Mouse (Mus musculus) stomach, postnatal 0 days (tissue): ENCODE data around the gene Rftn1. TPM values are rescaled to one million over a fixed set of nuclear protein-coding genes. Genes with fewer than 3 reads are reported as not detected.
"Not testable (repeated sequence)": the region's sequence is repeated elsewhere in the genome, so short reads cannot be mapped to it uniquely, and the experiment has no call there.

Experiments used
- ATAC-seq: fragments of 200-750 bp; cut with Nextera tagmentation; 2 replicates; pipeline ENCODE4 v1.8.0; 2017; ENCODE audit not compliant: low FRiP score, low TSS enrichment
- DNase-seq: peaks from one replicate; pipeline ENCODE4 v3.0.0-alpha.2; 2016; ENCODE audit warnings: low spot score
- H3K27ac ChIP-seq: fragments of 300-500 bp; sonication (generic); replicated peaks from 2 replicates; pipeline ENCODE4 v1.5.1; 2014; ENCODE audit warnings: mild to moderate bottlenecking, control low read depth
- H3K27me3 ChIP-seq: fragments of 300-500 bp; sonication (generic); 2 replicates; pipeline ENCODE4 v1.6.1; 2014; ENCODE audit warnings: low read length; ENCODE audit not compliant: control insufficient read depth, insufficient read depth
- H3K36me3 ChIP-seq: fragments of 300-500 bp; sonication (generic); 2 replicates; pipeline ENCODE4 v1.6.1; 2014; ENCODE audit warnings: low read length, mixed read lengths; ENCODE audit not compliant: control insufficient read depth, insufficient read depth
- H3K4me1 ChIP-seq: fragments of 300-500 bp; sonication (generic); replicated peaks from 2 replicates; pipeline ENCODE4 v1.6.1; 2014; ENCODE audit warnings: antibody characterized with exemption; ENCODE audit not compliant: control insufficient read depth, insufficient read depth
- H3K4me2 ChIP-seq: fragments of 300-500 bp; sonication (generic); replicated peaks from 2 replicates; pipeline ENCODE4 v1.6.1; 2014; ENCODE audit warnings: low read depth, mild to moderate bottlenecking, control low read depth, moderate library complexity
- H3K4me3 ChIP-seq: fragments of 300-500 bp; sonication (generic); 2 replicates; pipeline ENCODE4 v1.5.1; 2014; ENCODE audit warnings: low read depth, low read length, control low read depth
- H3K9ac ChIP-seq: fragments of 300-500 bp; sonication (generic); 2 replicates; pipeline ENCODE4 v1.6.1; 2014; ENCODE audit warnings: mild to moderate bottlenecking, low read length, control low read depth, mixed read lengths
- H3K9me3 ChIP-seq: fragments of 300-500 bp; sonication (generic); 2 replicates; pipeline ENCODE4 v1.6.1; 2016; ENCODE audit warnings: low read length; ENCODE audit not compliant: control insufficient read depth
- CTCF ChIP-seq: IDR thresholded peaks from 2 replicates; pipeline ENCODE4 v1.5.1; 2016; ENCODE audit warnings: antibody characterized with exemption, low read depth, mild to moderate bottlenecking, moderate library complexity
- EP300 ChIP-seq: optimal IDR thresholded peaks from 2 replicates; pipeline ENCODE3; 2016; ENCODE audit warnings: antibody characterized with exemption
- WGBS: fragments of 180-500 bp; shearing (Covaris S2); extraction: QIAGEN DNeasy Blood & Tissue Kit; methylation state at CpG from one replicate; pipeline ENCODE4 v1.1.7; 2014; 5-methylcytosine and 5-hydroxymethylcytosine counted together
- polyA plus RNA-seq: library from polyadenylated mRNA; unstranded; fragments of >200 nt; fragmentation: Nextera tagmentation; extraction: Ambion mirVana; gene quantifications from 2 replicates; pipeline ENCODE4 v1.2.1, GENCODE M21; 2015

The Rftn1 gene
- polyA plus RNA-seq, 1 experiment from 2014 or later, result 7.1 TPM

DNA sequence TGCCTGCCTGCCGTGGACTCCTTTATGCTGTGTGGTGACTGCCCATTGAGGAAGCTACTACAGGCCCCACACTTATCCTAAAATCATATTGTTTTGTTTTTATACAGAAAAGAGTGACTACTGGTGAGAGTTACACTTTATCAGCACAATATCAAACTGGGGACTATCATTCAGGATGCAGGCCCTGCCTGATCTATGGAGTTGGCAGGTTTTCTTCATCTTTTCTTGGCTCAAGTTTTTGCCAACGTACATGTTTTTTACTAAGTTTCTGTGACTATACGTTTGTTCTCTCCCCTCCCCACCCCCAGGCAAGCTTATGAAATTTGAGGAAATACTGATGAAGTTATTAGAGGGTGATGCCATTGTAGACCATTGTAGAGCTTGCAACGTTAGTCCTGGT lies 27.5 kb upstream of the Rftn1 start:
- H3K4me2 ChIP-seq, result no peak overlapping the region
- H3K9me3 ChIP-seq, result no peaks in the 10 kb centered on the region
- DNase-seq (no peak), ATAC-seq (no peak)
- no peaks in the 10 kb centered on the region for H3K36me3 ChIP-seq
- H3K27ac ChIP-seq, result no peak overlapping the region
- H3K27me3 ChIP-seq, result no peaks in the 10 kb centered on the region
- H3K4me1 ChIP-seq, result no peaks in the 10 kb centered on the region
- H3K4me3 ChIP-seq, result no peak overlapping the region
- TF ChIP-seq EP300 (no peak), CTCF (no peak)
- whole genome bisulfite sequencing, result 61% methylated on average over 4 of the region's 4 CpGs
- no peak overlapping the region for H3K9ac ChIP-seq

DNA sequence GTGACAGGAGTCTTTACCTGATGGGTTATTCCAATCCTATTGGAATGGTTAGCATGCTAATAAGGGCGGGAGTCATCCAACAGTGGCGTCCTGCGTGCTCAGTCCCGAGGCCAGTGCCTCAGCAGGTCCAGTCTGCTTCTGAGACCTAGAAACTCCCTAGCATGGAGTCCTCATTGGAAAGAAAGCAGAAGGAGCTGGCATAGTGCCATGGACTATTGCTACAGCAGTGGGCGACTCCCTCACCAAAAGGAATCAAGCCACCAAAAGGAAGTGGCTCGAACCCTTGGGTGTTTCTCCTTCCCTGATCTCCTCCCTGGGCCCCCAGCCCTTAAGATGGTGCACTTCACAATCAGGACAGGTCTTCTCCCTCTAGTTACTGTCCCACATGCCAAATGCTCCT lies 24.6 kb upstream of the Rftn1 start:
- DNase-seq (no peak), ATAC-seq (no peak)
- no peaks in the 10 kb centered on the region for H3K27me3 ChIP-seq
- no peaks in the 10 kb centered on the region for H3K9me3 ChIP-seq
- no peak overlapping the region for H3K9ac ChIP-seq
- 86% methylated on average over 6 of the region's 6 CpGs for WGBS
- TF ChIP-seq EP300 (no peak), CTCF (no peak)
- no peak overlapping the region for H3K27ac ChIP-seq
- H3K36me3 ChIP-seq, result no peaks in the 10 kb centered on the region
- no peaks in the 10 kb centered on the region for H3K4me1 ChIP-seq
- H3K4me2 ChIP-seq, result no peak overlapping the region
- H3K4me3 ChIP-seq, result no peak overlapping the region

DNA sequence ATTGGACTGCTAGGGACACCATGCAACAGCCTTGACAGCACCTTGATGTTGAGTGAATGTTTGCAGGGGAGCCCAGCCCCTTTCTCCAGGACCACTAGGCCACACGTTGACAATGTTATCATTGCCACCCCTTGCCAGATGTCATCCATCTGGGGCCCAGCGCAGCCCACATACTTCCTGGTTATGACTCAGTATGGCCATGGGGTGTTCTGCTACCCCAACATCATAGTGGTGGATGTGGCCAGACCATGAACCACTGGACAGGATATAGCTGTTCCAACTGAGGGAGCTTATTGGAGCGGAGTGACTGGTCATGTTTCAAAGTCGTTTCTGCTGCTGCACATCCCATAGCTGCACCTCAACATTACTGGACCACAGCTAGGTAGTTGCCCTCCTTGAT lies 22.6 kb upstream of the Rftn1 start:
- no peaks in the 10 kb centered on the region for H3K36me3 ChIP-seq
- no peak for TF ChIP-seq EP300
- 76% methylated on average over 4 of the region's 4 CpGs for WGBS
- no peak overlapping the region for H3K9ac ChIP-seq
- ATAC-seq (no peak), DNase-seq (no peak)
- no peak overlapping the region for H3K4me3 ChIP-seq
- no peak overlapping the region for H3K27ac ChIP-seq
- no peaks in the 10 kb centered on the region for H3K9me3 ChIP-seq
- no peaks in the 10 kb centered on the region for H3K27me3 ChIP-seq
- no peaks in the 10 kb centered on the region for H3K4me1 ChIP-seq
- no peak overlapping the region for H3K4me2 ChIP-seq

DNA sequence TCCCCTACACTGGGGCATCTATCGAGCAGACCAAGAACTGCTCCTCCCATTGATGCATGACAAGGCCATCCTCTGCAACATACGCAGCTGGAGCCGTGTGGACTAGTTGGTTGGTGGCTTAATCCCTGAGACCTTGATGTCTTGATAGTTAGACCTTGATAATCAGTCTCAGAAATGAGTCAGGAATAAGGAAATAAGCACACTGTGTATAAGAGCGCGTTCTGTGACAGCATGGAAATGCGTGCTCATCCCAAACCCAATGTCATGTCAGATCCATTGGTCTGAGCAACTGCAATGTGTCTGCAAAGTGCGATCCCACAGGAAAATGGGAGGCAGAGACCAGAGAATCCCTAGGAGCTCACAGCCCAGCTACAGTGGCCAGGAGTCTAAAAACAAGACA lies 21.3 kb upstream of the Rftn1 start:
- DNase-seq, result no peak
- no peaks in the 10 kb centered on the region for H3K9me3 ChIP-seq
- no peaks in the 10 kb centered on the region for H3K36me3 ChIP-seq
- no peaks in the 10 kb centered on the region for H3K4me1 ChIP-seq
- no peak overlapping the region for H3K4me3 ChIP-seq
- TF ChIP-seq CTCF, result no peak
- no peak for TF ChIP-seq EP300
- no peak overlapping the region for H3K4me2 ChIP-seq
- ATAC-seq, result no peak
- WGBS, result 92% methylated on average over 7 of the region's 7 CpGs
- no peak overlapping the region for H3K9ac ChIP-seq
- H3K27ac ChIP-seq, result no peak overlapping the region
- no peaks in the 10 kb centered on the region for H3K27me3 ChIP-seq

DNA sequence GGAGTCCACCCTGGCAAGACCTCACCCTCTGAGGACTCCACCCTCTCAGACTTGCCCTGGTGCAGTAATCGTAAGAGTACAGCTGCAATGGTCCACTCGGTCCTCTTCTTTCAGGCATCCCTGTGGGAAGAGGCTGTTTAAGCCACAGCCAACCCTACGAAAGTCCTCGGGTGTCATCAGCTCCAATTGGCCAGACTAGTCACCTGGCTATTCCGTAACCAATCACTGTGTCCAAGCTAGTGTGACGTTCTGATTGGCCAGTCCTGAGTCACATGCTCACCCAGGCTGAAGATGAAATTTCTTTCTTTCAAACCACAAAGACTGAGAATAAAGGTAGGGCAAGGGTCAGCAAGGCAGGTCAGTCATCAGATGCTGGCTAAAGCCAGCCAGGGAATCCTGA lies 19.4 kb upstream of the Rftn1 start:
- Histone ChIP-seq H3K27ac (no peak overlapping the region), H3K4me2 (no peak overlapping the region), H3K36me3 (no peaks in the 10 kb centered on the region), H3K27me3 (no peaks in the 10 kb centered on the region), H3K4me1 (no peaks in the 10 kb centered on the region), H3K9ac (no peak overlapping the region), H3K9me3 (no peaks in the 10 kb centered on the region), H3K4me3 (no peak overlapping the region)
- 92% methylated on average over 6 of the region's 6 CpGs for WGBS
- ATAC-seq (no peak), DNase-seq (no peak)
- TF ChIP-seq EP300 (no peak), CTCF (no peak)

DNA sequence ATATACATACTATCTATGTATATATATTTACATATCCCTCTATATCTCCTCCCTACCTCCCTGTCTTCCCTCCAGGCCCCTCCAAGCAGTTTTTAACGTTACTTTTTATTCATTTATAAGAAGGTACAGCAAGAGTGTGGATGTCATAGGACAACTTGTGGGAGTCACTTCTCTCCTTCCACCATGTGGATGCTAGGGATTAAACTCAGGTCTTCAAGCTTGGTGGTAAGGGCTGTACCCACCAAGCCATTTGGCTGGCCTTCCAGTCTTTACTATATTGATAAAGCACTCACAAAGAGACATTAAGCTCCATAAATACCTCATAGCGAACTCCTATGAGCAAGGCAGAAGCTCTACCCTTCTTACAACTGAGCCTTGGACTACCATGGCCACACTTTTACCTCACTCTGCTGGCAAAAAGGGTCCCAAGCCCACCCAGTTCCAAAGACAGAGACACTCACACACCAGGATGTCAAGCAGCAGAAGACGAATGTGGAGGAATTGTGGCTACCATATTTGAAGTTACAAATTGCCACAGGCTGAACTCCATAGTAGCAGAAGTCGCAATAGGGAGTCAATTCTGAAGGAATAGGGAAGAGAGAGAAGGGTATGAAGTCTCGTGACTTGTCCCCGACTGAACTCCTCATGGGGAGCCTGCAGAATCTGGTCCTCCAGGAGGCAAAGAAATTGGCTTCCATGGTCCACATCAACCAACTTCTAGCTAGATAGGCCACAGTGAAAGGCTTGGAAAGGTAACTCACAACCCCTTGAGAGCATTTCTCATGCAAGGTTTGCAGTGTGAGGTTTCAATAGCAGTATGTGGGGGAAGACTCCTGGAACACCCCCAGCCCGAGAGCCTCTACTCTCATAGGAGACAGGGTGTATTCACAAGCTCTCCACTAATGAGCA lies 17.9 kb upstream of the Rftn1 start:
- Histone ChIP-seq H3K27ac (no peak overlapping the region), H3K9ac (no peak overlapping the region), H3K27me3 (no peaks in the 10 kb centered on the region), H3K4me2 (no peak overlapping the region), H3K4me1 (no peaks in the 10 kb centered on the region), H3K9me3 (no peaks in the 10 kb centered on the region), H3K4me3 (no peak overlapping the region), H3K36me3 (no peaks in the 10 kb centered on the region)
- TF ChIP-seq CTCF (no peak), EP300 (no peak)
- 90% methylated on average over 7 of the region's 7 CpGs for WGBS
- ATAC-seq, result no peak
- DNase-seq, result no peak

DNA sequence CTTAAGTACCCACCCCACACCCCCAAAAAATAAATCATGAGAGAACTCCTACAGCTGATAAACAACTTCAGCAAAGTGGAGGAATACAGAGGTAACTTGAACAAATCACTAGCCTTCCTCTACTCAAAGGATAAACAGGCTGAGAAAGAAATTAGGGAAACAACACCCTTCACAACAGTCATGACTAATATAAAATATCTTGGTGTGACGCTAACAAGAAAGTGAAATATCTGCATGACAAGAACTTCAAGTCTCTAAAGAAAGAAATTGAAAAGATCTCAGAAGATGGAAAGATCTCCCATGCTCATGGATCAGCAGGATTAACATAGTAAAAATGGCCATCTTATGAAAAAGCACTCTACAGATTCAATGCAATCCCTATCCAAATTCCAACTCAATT lies 15.8 kb upstream of the Rftn1 start:
- WGBS, result 88% methylated on average over 1 of the region's 1 CpGs
- not testable (repeated sequence) for DNase-seq

DNA sequence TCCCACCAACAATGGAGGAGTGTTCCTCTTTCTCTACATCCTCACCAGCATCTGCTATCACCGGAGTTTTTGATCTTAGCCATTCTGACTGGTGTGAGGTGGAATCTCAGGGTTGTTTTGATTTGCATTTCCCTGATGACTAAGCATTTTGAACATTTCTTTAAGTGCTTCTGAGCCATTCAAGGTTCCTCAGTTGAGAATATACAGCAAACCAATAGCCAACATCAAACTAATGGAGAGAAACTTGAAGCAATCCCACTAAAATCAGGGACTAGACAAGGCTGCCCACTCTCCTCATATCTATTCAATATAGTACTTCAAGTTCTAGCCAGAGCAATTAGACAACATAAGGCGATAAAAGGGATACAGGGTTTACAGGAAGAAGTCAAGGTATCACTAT lies 15.4 kb upstream of the Rftn1 start:
- not testable (repeated sequence) for H3K27ac ChIP-seq, ATAC-seq, H3K27me3 ChIP-seq, H3K36me3 ChIP-seq, H3K9ac ChIP-seq, H3K4me1 ChIP-seq, DNase-seq, H3K4me3 ChIP-seq, H3K4me2 ChIP-seq, H3K9me3 ChIP-seq
- 76% methylated on average over 2 of the region's 2 CpGs for WGBS

More for the DNA sequence above, 15.8 kb upstream of the Rftn1 start:
- not testable (repeated sequence) for H3K9me3 ChIP-seq, H3K4me3 ChIP-seq, H3K4me2 ChIP-seq, ATAC-seq, H3K36me3 ChIP-seq, H3K9ac ChIP-seq, H3K27me3 ChIP-seq, H3K27ac ChIP-seq, H3K4me1 ChIP-seq
